Mouse (Mus musculus) thymus, adult 2 months (tissue): ENCODE measurements around the gene Fblim1.

ENCODE experiments used
- CTCF ChIP-seq: fragments of 200-500 bp; IDR thresholded peaks from 2 replicates; pipeline ENCODE4 v1.5.1; 2012; ENCODE audit warnings: mild to moderate bottlenecking, control low read depth, low read length, moderate library complexity, borderline replicate concordance; ENCODE audit not compliant: control insufficient read depth, poor library complexity, insufficient read depth; ENCODE audit errors: extremely low read depth
- POLR2A ChIP-seq: fragments of 200-500 bp; IDR thresholded peaks from 2 replicates; pipeline ENCODE4 v1.6.1; 2012; ENCODE audit warnings: mild to moderate bottlenecking, low read length, control low read depth, moderate library complexity; ENCODE audit not compliant: control insufficient read depth, poor library complexity, insufficient read depth; ENCODE audit errors: extremely low read depth

DNA sequence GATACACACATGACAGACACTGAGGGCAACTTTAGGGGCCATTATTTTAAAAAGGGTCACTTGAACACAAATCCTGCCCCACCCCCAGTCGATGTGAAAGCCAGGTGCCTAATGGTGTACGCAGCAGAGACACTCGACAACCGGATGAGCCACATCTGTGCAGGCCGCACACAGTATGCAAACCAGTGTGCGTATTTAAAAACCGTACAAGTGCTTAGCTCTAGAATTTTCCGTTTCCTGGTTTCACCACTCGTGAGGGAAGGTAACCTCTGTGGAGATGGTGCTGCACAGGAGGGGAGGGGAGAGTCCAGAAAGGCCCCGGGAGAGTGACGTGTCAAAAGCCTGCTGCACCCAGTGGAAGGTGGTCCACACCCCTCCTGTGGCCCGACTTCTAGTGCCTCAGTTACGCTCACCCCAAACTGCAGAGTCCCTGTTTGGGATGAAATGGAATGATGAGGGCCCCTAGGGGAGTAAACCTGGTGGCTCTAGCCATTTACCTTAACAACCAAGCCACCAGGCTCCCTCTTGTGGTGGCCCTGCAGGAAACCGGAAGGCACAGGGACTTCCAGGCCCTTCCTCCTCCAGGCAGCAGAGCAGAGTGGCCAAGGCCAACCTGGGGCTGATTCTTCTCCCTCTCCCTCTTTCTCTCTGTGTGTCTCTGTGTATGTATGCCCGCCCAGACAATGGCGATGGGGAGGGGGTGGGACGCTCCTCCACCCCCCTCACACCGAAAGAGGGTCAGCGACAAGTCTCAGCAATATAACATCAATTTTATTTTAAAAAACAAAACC, 19.3 kb upstream of the Fblim1 start:
- TF ChIP-seq POLR2A = no peak
- peak; percentile 55; the same call in 1 of the 2 replicates for TF ChIP-seq CTCF
